Mouse (Mus musculus) Muller cell, postnatal 12 days (primary cell): ENCODE measurements around the gene Zmynd19.

Source experiments
- DNase-seq: peaks from one replicate; pipeline ENCODE4 v3.0.0-alpha.2; 2015; ENCODE audit errors: inconsistent ontology term

Gene Zmynd19

DNA sequence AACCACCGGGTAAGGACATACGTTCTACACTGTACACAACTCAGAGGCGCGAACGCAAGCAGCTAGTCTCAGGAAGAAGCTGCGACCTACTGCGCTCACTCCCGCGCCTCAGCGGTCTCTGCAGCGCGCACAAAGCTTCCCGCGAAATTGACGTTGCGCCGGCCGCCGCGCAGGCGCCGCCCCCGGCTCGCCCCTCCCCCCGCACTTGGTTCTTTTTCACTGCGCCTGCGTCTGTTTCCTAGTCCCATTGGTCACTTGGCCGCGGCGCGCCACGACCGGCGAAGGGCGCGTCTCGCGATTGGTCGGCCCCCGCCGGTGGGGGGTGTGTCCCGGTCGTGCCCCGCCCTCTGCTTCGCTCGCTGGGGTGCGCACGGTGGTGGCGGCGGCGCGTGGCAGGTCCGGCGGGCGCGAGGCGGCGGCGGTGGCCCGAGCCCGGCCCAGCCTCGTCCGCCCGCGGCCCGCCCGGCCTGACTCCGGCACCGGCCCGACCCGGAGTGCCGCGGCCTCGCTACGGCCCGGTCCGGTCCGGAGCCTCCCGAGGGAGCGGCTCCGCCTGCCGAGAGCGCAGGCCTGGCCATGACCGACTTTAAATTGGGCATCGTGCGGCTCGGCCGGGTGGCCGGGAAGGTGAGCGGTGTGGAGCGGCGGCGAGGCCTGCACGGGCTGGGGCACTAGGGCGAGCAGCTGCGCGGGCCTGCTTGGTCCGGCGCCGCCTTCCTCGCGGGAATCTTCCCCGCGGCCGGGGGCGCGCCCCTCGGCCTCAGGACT lies at the start of gene Zmynd19:
Gene Zmynd19, plus strand, starts transcription at position 372 of the 768 bp plus-strand sequence.
- peak; percentile 98 for DNase-seq

DNA sequence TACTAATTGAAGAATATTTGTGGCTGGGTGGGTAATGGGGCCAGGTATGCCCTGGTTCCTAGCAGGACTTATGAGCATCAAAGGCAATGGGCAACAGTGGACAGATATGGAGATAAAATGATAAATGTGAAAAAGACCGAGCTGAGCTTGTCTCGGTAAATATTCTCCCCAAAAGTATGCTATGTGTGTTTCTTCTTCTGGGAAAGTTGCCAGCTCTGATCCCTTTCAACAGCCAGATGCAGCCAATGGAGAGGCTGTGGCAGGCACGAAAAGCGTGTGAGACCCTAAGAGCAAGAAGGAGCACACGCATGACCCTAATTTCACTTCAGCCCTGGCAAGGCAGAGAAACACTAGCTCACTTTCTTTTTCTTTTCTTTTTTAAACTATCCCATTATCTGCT lies 48.5 kb upstream of the Zmynd19 start:
- peak; percentile 51 for DNase-seq

DNA sequence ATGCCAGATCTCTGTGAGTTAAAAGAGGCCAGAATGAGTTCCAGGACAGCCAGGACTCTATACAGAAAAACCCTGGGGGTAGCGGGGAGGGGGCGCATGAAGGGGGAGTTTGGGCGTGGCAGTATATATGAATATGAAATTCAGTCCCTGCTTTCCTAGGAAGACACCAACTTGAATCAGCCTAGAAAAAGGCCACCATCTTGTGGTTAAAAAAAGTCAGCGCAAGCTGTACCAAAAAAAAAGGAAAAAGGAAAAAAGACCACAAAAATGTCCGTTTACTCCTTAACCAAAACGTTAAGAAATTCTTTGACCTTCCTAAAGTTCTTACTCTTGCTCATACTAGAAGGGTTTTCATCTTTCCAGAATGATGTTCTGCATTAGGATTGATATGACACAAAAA lies 46.6 kb upstream of the Zmynd19 start:
- DNase-seq, result no peak

DNA sequence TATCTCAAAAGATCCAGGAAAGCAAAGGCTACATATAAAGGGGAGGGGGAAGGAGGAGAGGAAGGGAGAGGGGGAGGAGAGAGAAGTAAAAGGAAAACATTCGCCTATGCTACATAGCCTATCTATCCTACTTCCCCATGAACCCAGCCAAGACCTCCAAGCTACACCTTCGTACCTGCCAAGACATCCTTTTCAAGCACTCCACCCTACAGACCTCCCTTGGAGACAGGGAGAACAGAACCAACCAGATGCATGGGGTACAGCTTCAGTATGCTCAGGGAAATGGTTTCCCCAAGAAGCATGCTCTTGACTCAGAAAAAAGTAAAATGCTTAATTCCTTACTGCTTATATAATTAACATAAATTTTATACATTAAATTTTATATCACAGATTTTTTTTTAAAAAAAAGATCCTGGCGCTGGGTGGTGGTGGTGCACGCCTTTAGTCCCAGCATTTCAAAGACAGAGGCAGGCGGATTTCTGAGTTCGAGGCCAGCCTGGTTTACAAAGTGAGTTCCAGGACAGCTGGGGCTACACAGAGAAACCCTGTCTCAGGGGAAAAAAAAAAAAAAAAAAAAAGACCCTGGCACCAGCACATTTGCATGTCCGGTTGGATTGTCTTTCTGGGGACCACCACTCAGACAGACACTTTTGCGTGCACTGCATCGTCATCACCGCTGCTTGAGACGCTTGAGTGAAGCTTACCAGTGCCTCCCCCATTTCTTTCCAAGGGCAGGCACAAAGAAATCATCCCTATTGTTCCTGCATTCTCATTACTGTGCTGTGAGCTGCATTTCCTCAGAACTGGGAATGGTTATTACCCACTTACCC lies 44.6 kb upstream of the Zmynd19 start:
- DNase-seq, result no peak

DNA sequence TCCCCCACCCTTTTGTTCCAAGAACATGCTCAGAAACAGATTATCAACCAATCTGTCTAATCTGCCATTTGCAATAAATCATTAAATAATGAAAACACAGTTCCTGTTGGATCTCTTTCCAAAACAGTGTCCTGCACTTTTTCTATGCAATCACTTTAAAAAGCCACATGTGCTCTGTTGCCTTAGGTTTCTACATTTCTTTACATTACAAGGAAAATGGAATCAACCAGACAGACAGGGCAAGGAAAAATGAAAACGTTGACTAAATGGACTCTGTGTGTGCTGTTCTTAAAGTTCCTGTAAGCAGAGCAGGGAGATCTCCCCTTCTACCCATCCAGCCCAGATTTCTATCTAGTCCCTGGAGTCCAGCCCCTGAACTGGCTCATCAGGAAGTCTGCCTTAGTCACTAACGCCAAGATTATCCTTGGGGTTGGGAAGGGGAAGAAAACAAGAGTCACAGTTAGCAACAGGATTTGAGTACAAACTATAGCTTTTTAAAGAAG lies 43.9 kb upstream of the Zmynd19 start:
- peak; percentile 59 for DNase-seq

DNA sequence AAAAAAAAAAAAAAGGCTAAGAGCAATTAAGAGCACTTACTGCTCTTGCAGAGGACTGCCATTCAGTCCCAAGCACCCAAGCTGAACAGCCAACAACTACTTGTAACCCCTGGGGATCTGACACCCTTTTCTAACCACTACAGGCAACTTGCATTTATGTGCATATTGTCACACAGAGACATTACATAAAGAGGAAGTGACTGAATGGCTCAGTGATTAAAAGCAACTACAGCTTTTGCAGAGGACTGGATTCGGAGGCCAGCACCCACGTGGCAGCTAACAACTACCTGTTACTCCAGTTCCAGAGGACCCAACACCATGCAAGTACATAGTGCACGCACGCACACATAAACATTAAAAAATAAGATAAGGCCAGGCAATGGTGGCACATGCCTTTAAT lies 39.1 kb upstream of the Zmynd19 start:
- no peak for DNase-seq

DNA sequence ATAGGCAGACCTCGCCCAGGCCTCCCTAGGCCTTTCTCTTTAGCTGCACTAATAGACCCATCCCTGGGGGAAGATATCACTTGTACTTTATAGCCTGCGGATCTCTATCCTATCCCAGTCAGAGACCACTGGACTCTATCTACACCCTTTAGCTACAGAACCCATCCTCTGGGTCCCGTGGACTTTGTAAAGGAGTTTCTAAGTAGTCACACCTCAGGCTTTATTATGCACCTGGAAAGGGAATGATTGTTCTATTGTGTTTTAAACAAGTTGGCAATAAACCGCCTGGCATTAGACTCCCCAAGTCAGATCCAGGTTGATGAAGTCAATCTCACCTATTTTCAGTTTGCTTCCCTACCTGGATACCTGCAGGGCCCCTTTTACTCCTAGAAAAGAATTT lies 37.4 kb upstream of the Zmynd19 start:
- DNase-seq, result no peak

DNA sequence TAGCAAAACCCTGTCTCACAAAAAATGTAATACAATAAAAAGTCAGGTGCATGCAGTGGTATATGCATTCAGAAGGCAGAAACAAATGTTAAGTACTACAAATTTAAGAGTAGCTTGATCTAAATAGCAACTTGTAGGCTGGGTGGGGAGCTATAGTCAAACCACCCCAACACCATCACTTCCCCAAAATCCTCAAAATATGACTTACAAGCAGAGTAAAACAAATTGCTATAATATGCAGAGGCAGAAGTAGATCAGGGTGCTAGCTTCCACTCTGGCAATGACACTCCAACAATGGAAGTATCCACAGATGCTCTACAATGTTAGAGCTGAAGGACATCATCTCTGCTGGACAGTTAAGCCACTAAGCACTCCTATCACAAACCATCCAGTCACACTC lies 37.0 kb upstream of the Zmynd19 start:
- no peak for DNase-seq

DNA sequence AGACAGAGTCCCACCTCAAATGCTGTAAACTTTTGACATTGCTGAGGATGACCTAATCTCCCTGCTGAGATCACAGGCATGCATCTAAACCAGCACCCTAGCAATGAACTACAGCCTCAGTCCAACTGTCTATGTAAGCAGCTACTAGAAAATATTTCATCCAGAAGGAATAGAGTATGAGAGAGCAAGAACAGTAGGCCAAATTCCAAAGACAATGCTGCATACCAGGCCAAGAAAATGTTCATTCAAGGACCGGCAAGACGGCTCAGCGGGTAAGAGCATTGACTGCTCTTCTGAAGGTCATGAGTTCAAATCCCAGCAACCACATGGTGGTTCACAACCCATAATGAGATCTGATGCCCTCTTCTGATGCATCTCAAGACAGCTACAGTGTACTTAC lies 34.8 kb upstream of the Zmynd19 start:
- peak; percentile 70 for DNase-seq

DNA sequence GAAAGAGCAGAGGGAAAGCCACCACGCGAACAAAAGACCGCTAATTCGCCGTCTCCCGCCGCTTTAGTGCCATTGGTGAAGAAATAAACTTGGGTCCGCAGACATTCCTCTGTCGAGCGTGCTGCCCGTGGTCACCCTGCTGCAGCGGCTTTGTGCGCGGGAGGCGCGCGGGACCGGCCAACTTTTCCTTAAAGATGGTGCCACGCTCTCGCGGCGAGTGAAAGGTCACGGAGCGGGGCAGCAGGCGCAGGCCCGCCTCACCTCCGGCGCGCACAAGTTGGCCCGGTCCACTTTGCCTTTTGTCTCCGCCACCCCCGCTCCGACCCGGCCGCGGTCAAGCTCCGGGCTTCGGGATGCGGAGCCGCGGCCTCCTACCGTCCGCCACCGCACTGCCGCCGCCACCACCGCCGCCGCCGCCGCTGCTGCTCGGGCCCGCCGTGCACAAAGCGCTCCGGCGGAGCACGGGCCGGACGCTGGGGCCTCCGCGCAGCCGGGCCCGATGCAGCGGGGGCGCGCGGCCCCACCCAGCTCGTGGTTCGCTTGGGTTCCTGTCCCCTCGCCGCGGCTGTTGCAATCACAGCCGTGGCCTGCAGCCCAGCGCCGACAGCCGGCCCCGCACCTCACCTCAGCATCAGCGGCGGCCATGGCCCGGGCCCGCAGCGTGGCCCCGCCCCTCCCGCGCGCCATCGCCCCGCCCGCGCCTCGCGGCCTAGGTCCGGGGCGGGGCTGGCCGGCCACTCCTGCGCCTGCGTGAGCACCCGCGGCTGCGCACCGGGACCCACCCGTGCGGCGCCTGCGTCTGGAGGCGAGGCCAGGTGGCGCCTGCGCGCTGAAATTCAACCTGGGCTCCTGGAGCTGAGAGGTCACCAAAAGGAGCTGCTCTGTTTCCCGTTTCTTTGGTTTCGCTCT lies 30.4 kb upstream of the Zmynd19 start, which contains the start of gene Ehmt1:
Gene Ehmt1, minus strand, starts transcription at position 685 of the 909 bp plus-strand sequence.
- peak; percentile 95 for DNase-seq

DNA sequence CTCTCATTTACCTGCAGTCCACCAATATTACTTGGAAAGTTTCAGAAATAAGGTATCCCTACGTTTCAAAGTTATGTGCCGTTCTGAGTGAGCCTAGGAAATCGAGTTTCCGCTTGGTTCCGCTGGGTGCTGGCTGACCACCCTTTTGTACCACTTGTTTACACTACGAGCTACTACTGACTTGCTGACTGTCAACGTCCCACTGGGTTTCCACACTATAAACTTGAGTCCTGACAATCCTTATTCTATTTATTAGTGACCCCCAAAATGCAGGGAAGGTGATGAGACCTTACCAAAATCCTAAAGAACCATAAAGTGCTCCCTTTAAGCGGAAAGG lies 29.8 kb upstream of the Zmynd19 start:
- no peak for DNase-seq

DNA sequence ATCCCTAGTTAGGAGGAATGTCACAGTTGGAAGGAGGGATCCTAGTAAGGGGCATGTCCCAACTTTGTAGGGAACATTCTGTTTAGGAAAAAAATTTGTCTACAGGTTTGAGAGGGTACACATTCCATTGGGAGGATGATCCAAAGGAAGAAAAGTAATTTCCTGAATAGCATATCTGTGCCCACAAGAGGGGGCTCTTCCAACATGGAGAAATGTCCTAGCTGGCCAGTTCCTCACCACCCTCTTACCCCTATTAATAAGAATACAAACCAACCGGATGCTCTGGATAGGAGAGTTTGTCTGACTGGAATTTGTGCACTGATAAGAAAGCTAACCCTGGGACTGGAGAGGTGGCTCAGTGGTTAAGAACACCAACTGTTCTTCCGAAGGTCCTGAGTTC lies 26.0 kb upstream of the Zmynd19 start:
- no peak for DNase-seq

DNA sequence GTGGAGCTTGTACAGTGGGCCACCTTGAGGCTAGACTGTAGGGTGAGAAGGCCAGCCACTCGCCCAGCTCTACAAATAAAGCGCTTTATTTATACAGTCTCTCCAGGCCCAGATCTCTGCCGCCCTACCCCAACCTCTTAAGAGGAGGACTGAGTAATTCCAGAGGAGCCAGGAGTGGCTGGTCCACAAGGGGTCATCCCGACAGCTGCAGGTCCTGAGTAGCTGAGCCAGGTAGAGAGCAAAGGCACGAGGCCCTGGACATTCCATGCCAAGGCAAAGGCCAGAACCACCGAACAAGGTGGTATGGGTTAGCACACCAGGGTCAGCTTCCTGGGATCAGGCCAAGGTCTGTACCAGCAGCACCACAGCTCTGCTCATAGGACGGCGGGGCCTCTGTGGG lies 24.3 kb upstream of the Zmynd19 start:
- no peak for DNase-seq

DNA sequence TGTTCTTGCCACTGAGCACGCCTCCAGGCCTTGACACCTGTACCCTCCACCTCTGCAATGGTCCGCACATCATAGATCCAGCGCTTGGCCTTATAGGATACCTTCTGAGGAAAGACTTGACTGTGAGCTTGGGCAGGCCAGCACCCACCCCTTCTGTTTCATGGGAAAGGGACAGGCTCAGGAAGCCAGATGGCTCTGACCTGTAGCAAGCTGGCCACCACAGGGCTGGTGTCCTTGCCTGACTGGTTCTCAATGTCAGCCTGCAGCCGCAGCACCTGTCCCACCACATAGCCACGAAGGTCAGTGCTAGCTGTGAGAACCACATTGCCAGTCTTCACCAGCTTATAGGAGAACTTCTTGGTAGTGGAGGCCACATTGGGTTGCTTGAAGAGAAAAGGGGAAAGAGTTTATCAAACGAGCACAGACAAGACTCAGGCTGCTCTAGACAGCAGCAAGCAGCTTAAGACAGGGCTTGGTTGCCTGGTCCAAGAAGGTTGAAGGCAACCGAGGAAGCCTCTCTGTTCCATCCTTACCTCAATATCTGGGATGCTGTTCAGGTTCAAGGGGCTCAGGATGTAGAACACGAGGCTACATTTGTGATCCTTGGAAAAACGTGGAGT lies 23.1 kb upstream of the Zmynd19 start:
- no peak for DNase-seq

DNA sequence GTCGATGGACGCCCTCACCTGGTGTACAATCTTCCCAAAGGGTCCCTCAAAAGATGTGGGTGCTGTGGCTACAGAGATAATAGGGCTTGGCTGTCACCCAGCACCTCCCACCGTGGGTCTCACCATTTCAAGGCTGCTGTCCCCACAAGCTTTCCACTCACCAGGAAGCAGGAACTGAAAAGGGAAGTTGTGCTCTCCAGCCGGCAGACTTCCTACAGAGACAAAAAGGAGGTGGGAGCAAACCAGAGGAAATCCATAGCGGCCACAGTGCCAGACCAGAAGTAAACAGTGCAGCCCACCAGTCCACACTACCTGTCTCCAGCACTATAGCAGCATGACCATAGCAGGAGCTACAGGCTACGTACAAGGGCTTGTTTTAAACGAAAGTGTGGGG lies 22.6 kb upstream of the Zmynd19 start:
- no peak for DNase-seq

DNA sequence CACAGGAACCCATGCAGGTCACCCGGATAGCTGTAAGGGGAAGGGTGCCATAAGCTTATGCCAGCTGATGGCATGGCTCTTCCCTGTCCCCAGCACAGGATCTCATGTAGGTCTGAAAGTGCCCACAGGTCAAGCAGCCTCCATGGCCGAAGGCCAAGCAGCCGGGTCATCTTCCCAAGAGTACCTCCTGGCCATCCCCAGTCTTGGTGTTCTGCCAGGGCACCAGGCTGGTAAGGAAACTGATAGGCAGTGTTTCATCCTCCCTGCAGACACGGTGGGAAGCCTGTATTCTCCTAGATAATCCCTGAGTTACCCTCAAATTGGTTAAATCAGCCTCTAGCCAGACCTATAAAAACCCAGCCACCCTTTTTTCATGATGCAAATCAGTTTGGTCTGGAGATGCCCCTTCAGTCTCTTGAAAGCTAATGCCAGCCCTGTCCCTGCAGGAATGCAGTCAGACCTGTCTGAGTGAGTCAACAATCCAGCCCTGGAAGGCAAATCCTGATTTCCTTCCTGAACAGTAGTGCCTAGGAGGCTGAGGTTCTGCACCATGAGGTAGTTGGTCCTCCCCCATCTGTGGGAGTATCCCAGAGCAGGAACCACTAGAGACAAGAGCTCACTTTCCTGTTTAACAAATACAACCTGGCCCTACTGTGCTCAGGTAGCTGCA lies 21.6 kb upstream of the Zmynd19 start:
- DNase-seq, result no peak

DNA sequence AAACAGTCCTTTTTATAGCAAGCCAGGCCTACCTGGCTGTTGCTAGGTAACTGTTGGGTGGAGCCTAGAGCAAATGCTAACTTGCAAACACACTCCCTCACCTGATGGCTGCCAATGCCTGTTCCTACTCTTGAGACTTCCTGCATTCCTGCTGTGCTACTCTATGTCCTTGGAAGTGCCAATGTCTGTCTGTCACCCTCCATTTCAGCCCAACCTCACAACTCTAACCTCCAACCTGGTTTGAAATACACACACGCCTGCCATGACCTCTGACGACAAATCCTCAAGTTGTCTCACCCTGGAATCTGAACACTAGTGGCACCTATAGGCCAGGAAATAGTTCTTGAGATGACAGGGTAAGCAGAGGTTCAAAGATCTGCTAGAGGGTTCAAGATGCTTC lies 20.5 kb upstream of the Zmynd19 start:
- DNase-seq, result no peak

DNA sequence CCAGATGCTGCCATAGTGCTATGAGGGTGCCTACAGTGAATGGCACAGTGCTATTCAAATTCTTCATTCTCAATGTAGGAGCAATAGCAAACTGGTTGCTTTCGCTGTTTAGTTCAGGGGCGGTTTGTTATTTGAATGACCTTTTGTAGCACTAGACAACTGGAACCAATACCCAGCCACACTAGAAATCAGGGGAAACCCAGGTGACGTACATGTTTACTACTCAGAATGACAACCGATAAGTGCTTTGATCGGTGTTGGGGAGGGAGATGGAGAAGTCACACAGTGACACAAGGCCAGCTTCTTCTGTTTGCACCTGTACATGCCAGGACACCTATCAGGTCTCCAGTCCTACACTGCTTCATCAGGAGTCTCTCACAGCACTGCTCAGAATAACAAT lies 20.0 kb upstream of the Zmynd19 start:
- DNase-seq, result no peak

DNA sequence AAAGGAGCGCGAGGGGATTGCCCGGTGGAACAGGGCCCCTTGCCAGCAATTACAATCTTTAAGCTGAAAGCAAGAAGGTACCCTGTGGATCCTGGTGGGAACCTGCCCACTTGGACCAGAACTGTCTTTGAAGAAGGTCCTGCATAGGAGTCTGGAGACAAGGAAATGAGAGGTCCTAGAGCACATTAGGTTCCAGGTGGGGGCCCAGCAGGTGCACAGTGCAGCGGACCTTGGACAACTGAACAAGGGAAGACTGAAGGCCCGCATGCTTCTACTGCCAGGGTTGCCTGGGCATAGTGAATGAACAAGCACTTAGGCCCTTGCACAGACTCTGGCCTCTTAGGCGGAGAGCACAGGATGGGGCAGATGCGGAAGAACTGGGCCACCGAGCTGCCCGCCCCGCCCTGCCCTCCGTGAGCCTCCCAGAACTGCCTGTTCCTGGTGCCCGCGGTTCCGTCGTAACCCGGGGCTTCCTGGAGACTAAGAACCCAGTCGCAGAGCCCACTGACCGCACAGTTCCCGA lies 15.1 kb upstream of the Zmynd19 start:
- no peak for DNase-seq

DNA sequence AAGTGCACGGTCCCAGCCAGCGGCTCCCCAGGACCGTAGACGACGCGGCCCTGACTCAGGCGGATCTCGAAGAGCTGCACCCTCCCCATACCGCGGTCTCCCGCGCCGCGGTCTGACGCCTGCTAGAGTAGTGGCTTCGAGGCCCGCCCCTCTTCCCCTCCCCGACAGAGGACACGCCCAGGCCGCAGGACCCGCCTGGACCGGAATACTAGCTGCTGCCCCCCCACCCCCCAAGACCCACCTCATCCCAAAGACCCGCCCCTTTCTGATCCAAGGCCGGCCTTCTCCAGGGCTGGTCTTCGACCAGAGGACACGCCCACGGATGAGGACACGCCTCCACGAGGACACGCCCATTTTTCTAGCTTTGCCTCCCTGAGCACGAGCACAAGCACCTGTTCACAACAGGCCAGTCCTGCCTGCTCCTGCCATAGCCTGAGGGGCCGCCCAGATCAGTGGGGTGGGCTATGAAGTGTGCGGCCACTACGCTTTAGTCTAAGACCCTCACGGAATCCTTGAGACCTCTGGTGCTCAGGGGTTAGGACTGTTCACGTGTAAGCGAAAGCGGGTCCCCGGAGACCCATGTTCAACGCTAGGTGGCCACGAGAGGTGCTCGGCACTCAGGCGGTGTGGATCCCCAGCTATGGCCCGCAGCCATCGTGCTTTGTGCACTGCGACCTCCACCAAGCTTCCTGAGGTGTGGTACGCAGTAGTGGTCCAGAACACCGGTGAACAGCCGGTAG lies 14.4 kb upstream of the Zmynd19 start, which contains the start of gene Arrdc1:
Gene Arrdc1, minus strand, starts transcription at position 196 of the 740 bp plus-strand sequence.
- peak; percentile 99 for DNase-seq
